Mouse (Mus musculus): ENCODE results near the gene 3110040M04Rik. TPM values are rescaled to one million over a fixed set of nuclear protein-coding genes. Genes with fewer than 3 reads are reported as not detected.
"Not testable (repeated sequence)": the region's sequence is repeated elsewhere in the genome, so short reads cannot be mapped to it uniquely, and the experiment has no call there.

3110040M04Rik gene
- total RNA-seq, 2 experiments from 2014 or later, result not detected

DNA sequence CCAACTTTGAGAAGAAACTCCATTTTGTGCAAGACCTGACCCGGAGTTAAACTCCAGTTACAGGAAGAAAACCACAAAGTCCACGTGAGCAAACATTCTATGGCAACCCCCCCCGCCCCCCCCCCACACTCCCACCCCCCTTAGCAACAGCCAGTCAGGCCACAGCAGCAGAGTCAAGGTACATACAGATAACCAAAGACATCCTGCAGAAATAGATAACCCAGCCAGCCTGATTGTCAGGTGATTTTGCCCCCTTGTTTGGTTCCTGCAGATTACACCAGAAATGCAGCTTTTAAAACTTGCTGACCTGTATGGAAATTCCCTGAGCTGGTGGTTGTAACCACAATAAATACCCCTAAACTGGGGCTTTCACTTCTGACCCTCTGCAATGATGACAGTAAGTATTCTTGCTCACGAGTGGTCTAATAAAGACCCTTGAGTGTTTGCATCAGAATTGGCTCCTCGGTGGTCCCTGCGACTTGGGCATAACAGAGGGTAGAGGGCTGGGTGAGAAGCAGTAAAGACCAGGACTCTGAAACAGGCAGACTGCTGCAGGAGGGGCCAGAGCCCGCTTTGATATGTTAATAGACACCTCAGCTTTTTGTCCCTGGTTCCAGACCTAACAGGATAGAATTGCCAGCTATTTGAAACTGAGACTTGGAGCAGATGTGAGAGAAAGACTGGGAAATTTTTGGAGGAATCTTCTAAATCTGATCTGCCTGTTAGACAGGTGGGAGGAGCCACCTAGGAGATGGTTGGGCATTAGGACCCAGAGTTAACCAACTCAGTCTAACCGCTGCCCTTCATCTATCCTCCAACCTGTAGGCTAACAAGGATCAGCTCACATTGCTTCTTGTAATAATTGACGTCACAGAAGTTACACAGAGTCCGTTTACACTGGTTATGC, 26.6 kb upstream of the 3110040M04Rik start:
- no peak for TF ChIP-seq CTCF (IDR thresholded peaks at IDR 0.05)
- H3K4me3 ChIP-seq, result peak overlapping the region; percentile 32
- intact Hi-C loops (cut with DNase I), result no loop called here
- no peak overlapping the region for H3K27ac ChIP-seq
- DNase-seq (ENCODE audit: extremely low spot score in 1 of 2, low spot score in 2 of 2), result no peak

GRCm38 (mm10) chr1:151177937-151178271, 26.0 kb upstream of the 3110040M04Rik start:
- intact Hi-C loops (cut with DNase I), result no loop called here
- TF ChIP-seq CTCF (IDR thresholded peaks at IDR 0.05), result no peak
- no peak for DNase-seq (ENCODE audit: extremely low spot score in 1 of 2, low spot score in 2 of 2)
- Histone ChIP-seq H3K4me3 (peak overlapping the region; percentile 32), H3K27ac (no peak overlapping the region)

DNA sequence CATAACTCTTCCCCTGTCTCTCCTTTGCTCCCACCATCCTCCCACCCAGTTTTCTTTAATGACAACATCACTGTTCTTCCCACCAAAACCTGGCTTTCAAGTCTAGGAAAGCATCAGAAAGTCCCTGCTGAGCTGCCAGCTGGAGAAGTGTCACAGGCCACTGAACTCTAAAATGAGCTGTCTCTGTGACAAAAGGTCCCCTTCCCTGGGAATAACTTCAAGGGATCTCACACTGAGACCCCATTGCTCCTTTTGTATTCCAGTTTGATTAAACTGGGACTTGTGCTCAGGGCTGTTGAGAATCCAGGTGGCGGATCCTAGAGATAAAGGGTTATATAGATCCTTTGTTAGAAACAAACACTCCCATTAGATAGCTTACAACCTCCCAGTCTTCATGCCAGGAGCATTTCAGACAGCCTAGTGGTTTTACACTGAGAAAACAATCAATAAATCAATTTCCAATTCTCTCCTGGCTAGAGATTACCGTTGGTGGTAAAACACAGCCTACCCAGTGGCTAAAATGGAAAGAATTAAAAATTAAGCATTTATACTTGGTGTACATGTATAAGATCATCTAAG, 25.3 kb upstream of the 3110040M04Rik start:
- no peak overlapping the region for H3K27ac ChIP-seq
- no peak overlapping the region for H3K4me3 ChIP-seq
- DNase-seq (ENCODE audit: extremely low spot score in 1 of 2, low spot score in 2 of 2), result no peak
- no peak for TF ChIP-seq CTCF (IDR thresholded peaks at IDR 0.05)
- intact Hi-C loops (cut with DNase I), result no loop called here

DNA sequence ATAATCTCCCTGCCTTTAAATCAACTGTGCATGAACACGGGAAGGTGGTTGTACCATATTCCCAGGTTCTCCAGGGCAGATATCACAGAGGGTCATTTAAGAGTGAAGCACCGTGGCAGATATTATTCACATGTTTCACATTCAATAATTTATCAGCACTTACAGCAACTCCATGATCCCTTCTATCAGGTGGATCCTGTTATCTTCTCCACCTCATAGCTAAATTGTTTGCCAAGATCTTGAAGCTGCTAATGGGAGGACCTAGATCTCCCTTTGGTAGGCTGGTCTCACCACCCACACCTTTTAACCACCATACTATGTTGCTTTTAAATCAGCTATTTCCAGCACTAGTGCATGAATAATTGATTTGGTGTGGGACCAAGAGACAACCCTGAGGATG, 23.8 kb upstream of the 3110040M04Rik start:
- Histone ChIP-seq H3K4me3 (no peak overlapping the region), H3K27ac (no peak overlapping the region)
- no peak for TF ChIP-seq CTCF (IDR thresholded peaks at IDR 0.05)
- no peak for DNase-seq (ENCODE audit: extremely low spot score in 1 of 2, low spot score in 2 of 2)
- intact Hi-C loops (cut with DNase I), result no loop called here

DNA sequence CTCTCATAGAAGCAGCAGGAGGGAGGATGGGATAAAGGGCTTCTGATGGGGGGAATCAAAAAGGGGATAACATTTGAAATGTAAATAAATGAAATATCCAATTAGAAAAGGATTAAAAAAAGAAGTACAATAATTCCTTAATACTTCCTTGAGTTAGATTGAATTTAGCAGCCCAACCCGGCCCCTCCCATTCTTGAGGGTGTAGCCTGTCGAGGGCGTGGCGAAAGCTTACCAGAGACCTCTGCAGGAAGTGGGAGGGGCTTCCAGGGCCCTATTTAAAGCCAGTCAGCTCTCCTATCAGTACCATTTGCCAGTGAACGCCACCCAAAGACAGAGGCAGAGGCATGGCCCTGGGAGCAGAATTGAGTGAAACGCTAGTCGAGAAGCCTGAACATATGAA, 21.7 kb upstream of the 3110040M04Rik start, which contains the start of gene Gm47985:
Gene Gm47985 (plus strand): TSS at position 272 of the 400 bp plus-strand sequence.
- DNase-seq (ENCODE audit: extremely low spot score in 1 of 2, low spot score in 2 of 2); H3K4me3 ChIP-seq; intact Hi-C loops (cut with DNase I); H3K27ac ChIP-seq: not testable (repeated sequence)

DNA sequence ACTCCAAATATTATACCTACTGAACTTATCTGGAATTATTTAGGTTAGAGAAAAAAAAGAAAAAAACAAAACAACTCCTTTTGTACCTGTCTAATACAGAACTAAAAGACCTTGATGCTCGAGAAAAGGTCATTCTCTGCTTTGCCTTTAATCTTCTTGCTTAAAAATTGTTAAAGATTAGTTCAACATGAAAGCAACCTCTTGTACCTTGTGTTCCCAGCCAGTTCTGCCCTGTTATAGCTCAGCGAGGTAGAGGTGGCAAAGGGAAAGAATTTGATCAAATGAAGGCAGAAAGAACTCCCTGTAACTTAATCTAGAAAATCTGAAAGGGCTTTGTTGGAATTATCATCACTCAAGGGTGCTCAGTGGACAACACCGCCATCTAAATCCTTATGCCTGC, 17.7 kb upstream of the 3110040M04Rik start:
- H3K4me3 ChIP-seq; H3K27ac ChIP-seq; intact Hi-C loops (cut with DNase I); DNase-seq (ENCODE audit: extremely low spot score in 1 of 2, low spot score in 2 of 2): not testable (repeated sequence)

GRCm38 (mm10) chr1:151186879-151187424, 17.0 kb upstream of the 3110040M04Rik start:
- intact Hi-C loops (cut with DNase I); DNase-seq (ENCODE audit: extremely low spot score in 1 of 2, low spot score in 2 of 2); H3K4me3 ChIP-seq; H3K27ac ChIP-seq: not testable (repeated sequence)

DNA sequence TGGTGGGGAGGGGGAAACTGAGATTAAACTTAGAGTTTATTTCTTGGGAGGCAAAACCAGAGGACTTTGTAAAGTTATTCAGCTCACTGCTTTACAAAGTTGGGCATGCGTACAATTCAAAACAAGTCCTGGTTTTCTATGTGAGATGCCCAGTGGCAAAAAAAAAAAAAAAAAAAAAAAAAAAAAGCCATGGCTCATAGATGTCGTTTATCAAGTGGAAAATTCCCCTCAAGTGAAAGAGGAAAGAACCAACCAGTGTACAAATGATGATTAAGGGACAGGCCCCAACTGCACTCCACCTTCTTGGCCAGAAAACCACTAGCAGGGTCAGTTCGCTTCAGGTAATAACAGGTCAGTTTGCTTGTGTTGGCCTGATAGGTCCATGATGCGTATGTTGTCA, 15.5 kb upstream of the 3110040M04Rik start:
- Histone ChIP-seq H3K4me3 (no peak overlapping the region), H3K27ac (no peak overlapping the region)
- intact Hi-C loops (cut with DNase I), result no loop called here
- no peak for TF ChIP-seq CTCF (IDR thresholded peaks at IDR 0.05)
- no peak for DNase-seq (ENCODE audit: extremely low spot score in 1 of 2, low spot score in 2 of 2)

DNA sequence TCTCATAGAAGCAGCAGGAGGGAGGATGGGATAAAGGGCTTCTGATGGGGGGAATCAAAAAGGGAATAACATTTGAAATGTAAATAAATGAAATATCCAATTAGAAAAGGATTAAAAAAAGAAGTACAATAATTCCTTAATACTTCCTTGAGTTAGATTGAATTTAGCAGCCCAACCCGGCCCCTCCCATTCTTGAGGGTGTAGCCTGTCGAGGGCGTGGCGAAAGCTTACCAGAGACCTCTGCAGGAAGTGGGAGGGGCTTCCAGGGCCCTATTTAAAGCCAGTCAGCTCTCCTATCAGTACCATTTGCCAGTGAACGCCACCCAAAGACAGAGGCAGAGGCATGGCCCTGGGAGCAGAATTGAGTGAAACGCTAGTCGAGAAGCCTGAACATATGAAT, 11.8 kb upstream of the 3110040M04Rik start, which contains the start of gene Gm8947:
Gene Gm8947 (plus strand): TSS at position 302 of the 400 bp plus-strand sequence.
- DNase-seq (ENCODE audit: extremely low spot score in 1 of 2, low spot score in 2 of 2); H3K4me3 ChIP-seq; H3K27ac ChIP-seq; intact Hi-C loops (cut with DNase I): not testable (repeated sequence)

GRCm38 (mm10) chr1:151192739-151193138, 11.2 kb upstream of the 3110040M04Rik start:
- intact Hi-C loops (cut with DNase I); H3K27ac ChIP-seq; DNase-seq (ENCODE audit: extremely low spot score in 1 of 2, low spot score in 2 of 2); H3K4me3 ChIP-seq: not testable (repeated sequence)

DNA sequence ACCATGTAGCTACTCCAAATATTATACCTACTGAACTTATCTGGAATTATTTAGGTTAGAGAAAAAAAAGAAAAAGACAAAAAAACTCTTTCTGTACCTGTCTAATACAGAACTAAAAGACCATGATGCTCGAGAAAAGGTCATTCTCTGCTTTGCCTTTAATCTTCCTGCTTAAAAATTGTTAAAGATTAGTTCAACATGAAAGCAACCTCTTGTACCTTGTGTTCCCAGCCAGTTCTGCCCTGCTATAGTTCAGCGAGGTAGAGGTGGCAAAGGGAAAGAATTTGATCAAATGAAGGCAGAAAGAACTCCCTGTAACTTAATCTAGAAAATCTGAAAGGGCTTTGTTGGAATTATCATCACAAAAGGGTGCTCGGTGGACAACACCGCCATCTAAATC, 7.9 kb upstream of the 3110040M04Rik start:
- H3K27ac ChIP-seq; DNase-seq (ENCODE audit: extremely low spot score in 1 of 2, low spot score in 2 of 2); H3K4me3 ChIP-seq; intact Hi-C loops (cut with DNase I): not testable (repeated sequence)

DNA sequence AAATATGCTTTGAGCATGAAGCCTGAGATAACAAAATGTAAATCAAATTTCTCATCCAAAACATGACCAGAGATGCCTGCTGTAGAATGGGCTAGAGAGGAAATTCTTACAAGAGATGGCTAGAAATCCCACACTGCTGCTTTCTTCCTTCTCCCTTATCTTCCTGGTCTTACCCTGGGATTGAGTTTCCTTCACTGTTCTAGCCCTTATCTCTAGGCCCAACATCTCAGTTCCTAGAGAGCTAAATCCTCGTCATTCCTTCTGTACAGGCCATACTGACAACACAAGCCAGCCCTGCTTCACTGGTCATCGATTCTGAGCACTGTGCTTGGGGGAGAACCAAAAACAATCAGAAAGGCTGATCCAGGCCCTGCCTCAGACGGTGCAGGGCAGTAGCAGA, 7.2 kb upstream of the 3110040M04Rik start:
- intact Hi-C loops (cut with DNase I); DNase-seq (ENCODE audit: extremely low spot score in 1 of 2, low spot score in 2 of 2); H3K4me3 ChIP-seq: not testable (repeated sequence)

DNA sequence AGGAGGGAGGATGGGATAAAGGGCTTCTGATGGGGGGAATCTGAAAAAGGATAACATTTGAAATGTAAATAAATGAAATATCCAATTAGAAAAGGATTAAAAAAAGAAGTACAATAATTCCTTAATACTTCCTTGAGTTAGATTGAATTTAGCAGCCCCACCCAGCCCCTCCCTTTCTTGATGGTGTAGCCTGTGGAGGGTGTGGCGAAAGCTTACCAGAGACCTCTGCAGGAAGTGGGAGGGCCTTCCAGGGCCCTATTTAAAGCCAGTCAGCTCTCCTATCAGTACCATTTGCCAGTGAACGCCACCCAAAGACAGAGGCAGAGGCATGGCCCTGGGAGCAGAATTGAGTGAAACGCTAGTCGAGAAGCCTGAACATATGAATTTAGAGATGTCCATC, 5.8 kb upstream of the 3110040M04Rik start, which contains the start of gene Gm47995:
Gene Gm47995 (plus strand): TSS at position 329 of the 400 bp plus-strand sequence.
- intact Hi-C loops (cut with DNase I); H3K27ac ChIP-seq; H3K4me3 ChIP-seq; DNase-seq (ENCODE audit: extremely low spot score in 1 of 2, low spot score in 2 of 2): not testable (repeated sequence)

More for the DNA sequence above, 7.2 kb upstream of the 3110040M04Rik start:
- H3K27ac ChIP-seq, result not testable (repeated sequence)

DNA sequence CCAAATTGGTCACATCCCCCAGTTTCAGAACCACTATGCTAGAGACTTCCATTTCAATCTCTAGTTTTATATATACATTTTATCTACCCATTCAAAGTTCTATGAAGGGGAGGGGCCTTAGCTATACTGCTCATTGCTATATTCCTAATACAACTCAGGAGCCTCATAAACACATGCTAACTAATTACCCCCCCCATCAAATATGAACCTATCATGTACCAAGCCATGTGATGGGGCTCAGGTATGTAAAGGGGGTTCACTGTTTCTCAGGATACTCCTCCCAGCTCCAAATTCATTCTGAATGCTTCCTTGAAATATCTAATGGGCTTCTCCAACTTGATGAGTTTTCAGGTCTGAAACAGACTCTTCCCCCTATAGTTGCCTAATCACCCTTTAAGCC, 3.3 kb upstream of the 3110040M04Rik start:
- intact Hi-C loops (cut with DNase I); DNase-seq (ENCODE audit: extremely low spot score in 1 of 2, low spot score in 2 of 2); H3K4me3 ChIP-seq; H3K27ac ChIP-seq: not testable (repeated sequence)

DNA sequence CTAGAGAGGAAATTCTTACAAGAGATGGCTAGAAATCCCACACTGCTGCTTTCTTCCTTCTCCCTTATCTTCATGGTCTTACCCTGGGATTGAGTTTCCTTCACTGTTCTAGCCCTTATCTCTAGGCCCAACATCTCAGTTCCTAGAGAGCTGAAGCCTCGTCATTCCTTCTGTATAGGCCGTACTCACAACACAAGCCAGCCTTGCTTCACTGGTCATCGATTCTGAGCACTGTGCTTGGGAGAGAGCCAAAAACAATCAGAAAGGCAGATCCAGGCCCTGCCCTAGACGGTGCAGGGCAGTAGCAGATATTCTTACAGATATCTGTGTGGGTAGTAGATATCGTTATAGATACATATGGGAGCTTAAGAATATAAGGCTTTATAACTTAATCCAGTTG, 1.1 kb upstream of the 3110040M04Rik start:
- intact Hi-C loops (cut with DNase I), result not testable (repeated sequence)

DNA sequence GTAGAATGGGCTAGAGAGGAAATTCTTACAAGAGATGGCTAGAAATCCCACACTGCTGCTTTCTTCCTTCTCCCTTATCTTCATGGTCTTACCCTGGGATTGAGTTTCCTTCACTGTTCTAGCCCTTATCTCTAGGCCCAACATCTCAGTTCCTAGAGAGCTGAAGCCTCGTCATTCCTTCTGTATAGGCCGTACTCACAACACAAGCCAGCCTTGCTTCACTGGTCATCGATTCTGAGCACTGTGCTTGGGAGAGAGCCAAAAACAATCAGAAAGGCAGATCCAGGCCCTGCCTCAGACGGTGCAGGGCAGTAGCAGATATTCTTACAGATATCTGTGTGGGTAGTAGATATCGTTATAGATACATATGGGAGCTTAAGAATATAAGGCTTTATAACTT, 4.6 kb downstream of the 3110040M04Rik start:
- DNase-seq (ENCODE audit: extremely low spot score in 1 of 2, low spot score in 2 of 2); intact Hi-C loops (cut with DNase I); H3K4me3 ChIP-seq; H3K27ac ChIP-seq: not testable (repeated sequence)

More for the DNA sequence above, 1.1 kb upstream of the 3110040M04Rik start:
- not testable (repeated sequence) for H3K27ac ChIP-seq; DNase-seq (ENCODE audit: extremely low spot score in 1 of 2, low spot score in 2 of 2); H3K4me3 ChIP-seq

DNA sequence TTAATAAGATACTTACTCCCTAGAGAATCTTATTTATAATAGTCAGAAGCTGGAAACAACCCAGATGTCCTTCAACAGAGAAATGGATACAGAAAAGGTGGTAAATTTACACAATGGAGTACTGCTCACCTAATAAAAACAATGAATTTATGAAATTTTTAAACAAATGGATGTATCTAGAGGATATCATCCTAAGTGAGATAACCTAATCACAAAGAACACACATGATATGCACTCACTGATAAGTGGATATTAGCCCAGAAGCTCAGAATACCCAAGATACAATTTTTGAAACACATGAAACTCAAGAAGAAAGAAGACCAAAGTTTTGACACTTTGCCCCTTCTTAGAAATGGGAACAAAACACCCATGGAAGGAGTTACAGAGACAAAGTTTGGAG, 5.0 kb downstream of the 3110040M04Rik start:
- H3K4me3 ChIP-seq; H3K27ac ChIP-seq; intact Hi-C loops (cut with DNase I); DNase-seq (ENCODE audit: extremely low spot score in 1 of 2, low spot score in 2 of 2): not testable (repeated sequence)

Data from left cerebral cortex, adult 2 months (tissue).